Mouse (Mus musculus) forebrain, embryonic 15.5 days (tissue): ENCODE results near the gene Dner. TPM values are rescaled to one million over a fixed set of nuclear protein-coding genes. Genes with fewer than 3 reads are reported as not detected.

ENCODE experiments used
- ATAC-seq: fragments of 200-750 bp; cut with Nextera tagmentation; replicated peaks from 2 replicates; pipeline ENCODE4 v1.8.0; 2017; ENCODE audit warnings: mild to moderate bottlenecking, moderate TSS enrichment, moderate library complexity
- H3K27ac ChIP-seq: fragments of 300-500 bp; sonication (generic); replicated peaks from 2 replicates; pipeline ENCODE4 v1.5.1; 2015; ENCODE audit warnings: mild to moderate bottlenecking, inconsistent platforms
- H3K27me3 ChIP-seq: fragments of 300-500 bp; sonication (generic); 2 replicates; pipeline ENCODE4 v1.6.1; 2015; ENCODE audit warnings: inconsistent platforms
- H3K36me3 ChIP-seq: fragments of 300-500 bp; sonication (generic); 2 replicates; pipeline ENCODE4 v1.6.1; 2015; ENCODE audit warnings: mild to moderate bottlenecking, inconsistent platforms
- H3K4me1 ChIP-seq: fragments of 300-500 bp; sonication (generic); 2 replicates; pipeline ENCODE4 v1.6.1; 2015; ENCODE audit warnings: inconsistent platforms
- H3K4me2 ChIP-seq: fragments of 300-500 bp; sonication (generic); replicated peaks from 2 replicates; pipeline ENCODE4 v1.6.1; 2015; ENCODE audit warnings: mild to moderate bottlenecking, inconsistent platforms
- H3K4me3 ChIP-seq: fragments of 300-500 bp; sonication (generic); 2 replicates; pipeline ENCODE4 v1.5.1; 2015; ENCODE audit warnings: mild to moderate bottlenecking, inconsistent platforms
- H3K9ac ChIP-seq: fragments of 300-500 bp; sonication (generic); replicated peaks from 2 replicates; pipeline ENCODE4 v1.6.1; 2015; ENCODE audit warnings: mild to moderate bottlenecking, inconsistent platforms
- H3K9me3 ChIP-seq: fragments of 300-500 bp; sonication (generic); 2 replicates; pipeline ENCODE4 v1.6.1; 2016; ENCODE audit warnings: inconsistent platforms
- WGBS: fragments of 180-500 bp; shearing (Covaris S2); methylation state at CpG from one replicate; pipeline ENCODE4 v1.1.7; 2015; ENCODE audit warnings: mixed read lengths; 5-methylcytosine and 5-hydroxymethylcytosine counted together
- polyA plus RNA-seq: library from polyadenylated mRNA; unstranded; fragments of >200 nt; fragmentation: Nextera tagmentation; extraction: Ambion mirVana; gene quantifications from 2 replicates; pipeline ENCODE4 v1.2.1, GENCODE M21; 2015

Dner gene
- polyA plus RNA-seq, 1 experiment from 2014 or later, result 178 TPM

DNA sequence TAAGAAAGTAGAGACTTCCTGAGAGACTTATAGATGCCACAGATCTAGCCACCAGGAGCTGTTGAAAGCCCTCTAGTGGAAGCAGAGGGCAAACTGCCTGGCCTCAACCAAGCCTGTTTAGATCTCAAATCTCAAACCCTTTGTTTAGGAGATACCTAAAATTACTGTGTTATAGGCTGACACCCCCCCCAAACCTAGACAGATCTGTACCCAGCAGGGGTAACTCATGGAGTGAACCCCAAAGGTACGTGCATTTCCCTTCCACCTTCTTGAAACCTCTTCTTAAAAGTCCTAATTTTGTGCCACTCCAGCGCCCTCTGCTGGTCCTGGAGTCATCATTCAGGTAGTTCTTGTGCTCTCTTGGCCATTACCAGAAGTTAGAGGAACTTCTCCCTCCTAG, 1.1 kb upstream of the Dner start:
- peak; percentile 23 for ATAC-seq
- 0% methylated on average over 2 of the region's 2 CpGs for WGBS
- H3K4me2 ChIP-seq, result no peak overlapping the region

GRCm38 (mm10) chr1:84694688-84695474, 1.1 kb downstream of the Dner start:
- Histone ChIP-seq H3K27ac (peak overlapping the region; percentile 86), H3K27me3 (no peaks in the 10 kb centered on the region), H3K9ac (peak overlapping the region; percentile 98), H3K36me3 (no peaks in the 10 kb centered on the region), H3K4me2 (peak overlapping the region; percentile 89), H3K4me3 (peak overlapping the region; percentile 83), H3K4me1 (peaks cover 29% of the 10 kb centered on the region), H3K9me3 (no peaks in the 10 kb centered on the region)
- peak; percentile 66 for ATAC-seq
- 5% methylated on average over 26 of the region's 26 CpGs for WGBS

More for the DNA sequence above, 1.1 kb upstream of the Dner start:
- Histone ChIP-seq H3K27me3 (no peaks in the 10 kb centered on the region), H3K9me3 (no peaks in the 10 kb centered on the region), H3K4me3 (no peak overlapping the region), H3K4me1 (peaks cover 28% of the 10 kb centered on the region), H3K36me3 (no peaks in the 10 kb centered on the region), H3K9ac (no peak overlapping the region), H3K27ac (no peak overlapping the region)

DNA sequence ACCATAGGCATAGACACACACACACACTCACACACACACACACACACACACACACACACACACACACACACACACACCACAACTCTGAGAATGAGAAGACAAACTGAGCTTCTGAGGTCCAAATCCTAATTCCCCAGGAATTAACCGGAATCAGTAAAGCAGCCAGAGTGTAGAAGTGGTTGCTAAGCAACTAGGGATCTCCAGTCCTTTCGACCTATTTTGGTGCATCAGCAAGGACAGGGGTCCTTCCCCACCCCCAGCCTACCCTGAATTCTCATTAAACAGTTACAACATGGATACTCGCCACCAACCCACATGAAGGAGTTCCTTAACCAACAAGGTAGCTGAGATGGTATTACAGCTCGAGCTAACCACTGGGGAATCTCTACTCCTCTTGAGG, 18.1 kb downstream of the Dner start:
- ATAC-seq, result no peak
- Histone ChIP-seq H3K9ac (no peak overlapping the region), H3K4me2 (no peak overlapping the region), H3K27me3 (no peaks in the 10 kb centered on the region), H3K9me3 (no peaks in the 10 kb centered on the region), H3K27ac (no peak overlapping the region), H3K4me3 (no peak overlapping the region), H3K36me3 (no peaks in the 10 kb centered on the region), H3K4me1 (no peaks in the 10 kb centered on the region)
- 61% methylated on average over 4 of the region's 4 CpGs for WGBS

DNA sequence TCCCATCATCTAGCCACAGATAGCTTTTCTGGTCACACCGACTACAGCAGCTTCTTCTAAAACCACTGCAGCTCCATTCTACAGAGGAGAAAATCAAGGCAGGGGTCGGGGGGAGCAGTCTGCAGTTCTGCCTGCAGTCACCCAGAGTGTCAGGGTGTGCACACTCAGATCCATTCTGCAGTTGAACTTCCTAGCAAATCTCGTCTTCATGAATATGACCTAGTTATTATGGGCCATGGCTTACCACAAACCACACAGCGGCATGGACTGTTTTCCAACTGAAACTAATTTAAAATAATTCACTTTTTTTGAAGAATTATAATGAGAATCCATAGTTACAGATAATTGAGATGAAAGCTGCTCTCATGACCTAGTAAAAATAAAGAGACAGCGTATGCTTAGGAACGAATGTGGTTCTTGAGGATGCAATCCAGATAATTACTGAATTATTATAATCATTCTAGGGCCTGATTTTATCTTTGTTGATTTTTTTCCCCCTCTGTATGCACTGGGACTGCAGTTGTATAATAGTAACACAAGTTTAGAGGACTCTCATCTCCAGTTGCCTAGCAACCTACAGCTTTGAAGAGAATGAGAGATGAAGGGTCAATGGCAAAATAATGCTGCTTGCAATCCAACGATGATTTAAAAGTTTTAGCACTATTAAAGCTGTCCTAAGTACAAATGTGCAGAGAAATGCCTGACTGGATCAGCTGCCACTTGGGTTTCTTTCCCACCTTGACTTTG, 27.7 kb downstream of the Dner start:
- no peaks in the 10 kb centered on the region for H3K9me3 ChIP-seq
- H3K27me3 ChIP-seq, result no peaks in the 10 kb centered on the region
- H3K4me2 ChIP-seq, result no peak overlapping the region
- peaks cover 6% of the 10 kb centered on the region; the same call in 1 of the 2 replicates for H3K4me1 ChIP-seq
- H3K4me3 ChIP-seq, result no peak overlapping the region
- H3K9ac ChIP-seq, result no peak overlapping the region
- no peak overlapping the region for H3K27ac ChIP-seq
- WGBS, result 67% methylated on average over 7 of the region's 7 CpGs
- ATAC-seq, result peak; percentile 42; the same call in 1 of the 2 replicates
- H3K36me3 ChIP-seq, result no peaks in the 10 kb centered on the region

DNA sequence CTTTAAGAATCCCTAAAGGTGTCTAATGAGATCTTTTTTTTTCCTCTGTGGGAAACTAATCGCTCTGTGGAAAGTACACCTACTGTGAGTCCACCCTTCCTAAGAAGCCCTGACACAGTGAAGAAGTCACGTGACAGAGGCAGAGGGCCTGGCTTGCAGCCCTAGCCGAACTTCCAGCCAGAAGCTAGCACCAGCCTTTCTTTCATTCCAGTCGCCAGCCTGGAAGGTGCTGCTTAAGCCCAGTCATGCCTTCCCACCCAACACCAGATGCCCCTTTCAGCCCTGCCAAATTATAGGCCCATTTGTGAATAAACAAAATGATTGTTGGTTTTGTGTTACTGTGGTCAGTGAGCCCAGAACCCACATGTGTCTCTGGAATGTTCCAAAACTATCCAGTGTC, 28.4 kb downstream of the Dner start:
- ATAC-seq, result no peak
- Histone ChIP-seq H3K9ac (no peak overlapping the region), H3K4me1 (peaks cover 6% of the 10 kb centered on the region; the same call in 1 of the 2 replicates), H3K36me3 (no peaks in the 10 kb centered on the region), H3K27ac (no peak overlapping the region), H3K4me2 (no peak overlapping the region), H3K27me3 (no peaks in the 10 kb centered on the region), H3K4me3 (no peak overlapping the region), H3K9me3 (no peaks in the 10 kb centered on the region)
- 74% methylated on average over 4 of the region's 4 CpGs for WGBS

DNA sequence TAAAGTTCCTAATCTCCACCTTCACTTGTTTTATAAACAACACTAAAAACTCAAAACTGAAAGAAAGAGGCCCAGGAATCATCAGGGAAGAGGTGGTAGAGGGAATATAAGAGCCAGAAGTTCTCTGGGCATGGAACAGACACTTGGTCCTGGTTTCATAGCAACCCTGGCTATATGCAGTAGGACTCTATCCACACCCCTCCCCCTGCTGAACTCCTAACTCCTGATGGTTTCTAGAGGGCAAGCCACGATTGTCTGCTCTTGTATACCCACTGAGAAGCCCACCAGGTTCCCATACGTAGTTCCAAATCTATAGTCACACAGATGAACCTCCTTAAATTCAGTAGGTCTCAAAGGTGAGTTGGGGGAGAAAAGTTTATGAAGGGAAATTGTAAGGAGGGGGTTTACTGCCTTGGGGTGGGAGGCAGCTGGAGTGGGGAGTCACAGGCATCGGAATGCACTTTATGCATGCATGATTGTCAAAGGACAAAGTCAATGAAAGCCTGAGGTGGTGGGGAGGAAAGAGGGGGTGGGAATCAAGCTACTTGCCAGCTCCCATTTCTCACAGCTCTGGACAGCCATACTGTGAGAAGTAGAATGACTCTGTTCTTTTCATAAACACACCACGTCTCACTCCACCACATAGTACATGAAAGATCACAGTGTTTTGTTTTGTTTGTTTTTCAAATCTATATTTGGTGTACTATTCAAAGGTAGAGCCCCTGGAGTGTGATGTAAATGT, 31.5 kb downstream of the Dner start:
- peaks cover 6% of the 10 kb centered on the region; the same call in 1 of the 2 replicates for H3K4me1 ChIP-seq
- no peaks in the 10 kb centered on the region for H3K27me3 ChIP-seq
- 42% methylated on average over 4 of the region's 4 CpGs for WGBS
- no peak overlapping the region for H3K27ac ChIP-seq
- H3K4me2 ChIP-seq, result no peak overlapping the region
- no peaks in the 10 kb centered on the region for H3K9me3 ChIP-seq
- H3K36me3 ChIP-seq, result no peaks in the 10 kb centered on the region
- ATAC-seq, result no peak
- H3K9ac ChIP-seq, result no peak overlapping the region
- H3K4me3 ChIP-seq, result no peak overlapping the region

GRCm38 (mm10) chr1:84646781-84647180, 49.2 kb downstream of the Dner start:
- no peaks in the 10 kb centered on the region for H3K36me3 ChIP-seq
- no peaks in the 10 kb centered on the region for H3K4me1 ChIP-seq
- H3K4me3 ChIP-seq, result no peak overlapping the region
- no peak overlapping the region for H3K4me2 ChIP-seq
- no peaks in the 10 kb centered on the region for H3K27me3 ChIP-seq
- no peak overlapping the region for H3K27ac ChIP-seq
- ATAC-seq, result no peak
- H3K9me3 ChIP-seq, result no peaks in the 10 kb centered on the region
- H3K9ac ChIP-seq, result no peak overlapping the region
- WGBS, result 94% methylated on average over 2 of the region's 2 CpGs

- no peak overlapping the region for H3K27ac ChIP-seq
- H3K27me3 ChIP-seq, result no peaks in the 10 kb centered on the region
- H3K4me1 ChIP-seq, result 0 out of 2 replicates have a peak, but pooled peaks cover 7% of the 10 kb centered on the region
- H3K9ac ChIP-seq, result no peak overlapping the region
- 50% methylated on average over 4 of the region's 4 CpGs for WGBS
- H3K36me3 ChIP-seq, result no peaks in the 10 kb centered on the region
- no peak overlapping the region for H3K4me3 ChIP-seq
- no peak for ATAC-seq
- no peaks in the 10 kb centered on the region for H3K9me3 ChIP-seq
- no peak overlapping the region for H3K4me2 ChIP-seq
These were observed 55.6 kb downstream of the Dner start for GRCm38 (mm10) chr1:84640463-84640862.

DNA sequence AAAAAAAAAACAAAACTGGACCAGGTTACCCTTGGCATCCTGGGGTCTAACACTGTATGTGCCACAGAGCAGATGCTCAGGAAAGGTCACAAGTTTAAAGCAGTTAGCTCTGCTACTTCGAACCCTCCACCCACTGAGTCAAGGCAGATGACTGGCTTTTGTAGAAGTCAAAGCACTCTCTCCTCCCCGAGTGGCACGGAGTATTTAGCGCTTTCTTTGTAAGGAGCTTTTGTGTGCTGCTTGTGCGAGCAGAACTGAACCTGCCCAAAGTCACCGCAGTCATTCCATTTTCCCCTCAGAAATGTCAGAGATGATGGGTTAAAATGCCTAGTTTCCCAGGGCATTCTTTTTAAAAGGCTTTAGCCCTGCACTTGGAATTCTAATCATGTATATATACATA, 59.1 kb downstream of the Dner start:
- 0 out of 2 replicates have a peak, but pooled peaks cover 8% of the 10 kb centered on the region for H3K4me1 ChIP-seq
- no peaks in the 10 kb centered on the region for H3K27me3 ChIP-seq
- ATAC-seq, result 0 out of 2 replicates have a peak, but pooled peaks have one; percentile 51
- no peak overlapping the region for H3K4me3 ChIP-seq
- H3K27ac ChIP-seq, result peak overlapping the region; percentile 45
- H3K9ac ChIP-seq, result no peak overlapping the region
- WGBS, result 19% methylated on average over 6 of the region's 6 CpGs
- H3K36me3 ChIP-seq, result no peaks in the 10 kb centered on the region
- H3K9me3 ChIP-seq, result no peaks in the 10 kb centered on the region
- no peak overlapping the region for H3K4me2 ChIP-seq

DNA sequence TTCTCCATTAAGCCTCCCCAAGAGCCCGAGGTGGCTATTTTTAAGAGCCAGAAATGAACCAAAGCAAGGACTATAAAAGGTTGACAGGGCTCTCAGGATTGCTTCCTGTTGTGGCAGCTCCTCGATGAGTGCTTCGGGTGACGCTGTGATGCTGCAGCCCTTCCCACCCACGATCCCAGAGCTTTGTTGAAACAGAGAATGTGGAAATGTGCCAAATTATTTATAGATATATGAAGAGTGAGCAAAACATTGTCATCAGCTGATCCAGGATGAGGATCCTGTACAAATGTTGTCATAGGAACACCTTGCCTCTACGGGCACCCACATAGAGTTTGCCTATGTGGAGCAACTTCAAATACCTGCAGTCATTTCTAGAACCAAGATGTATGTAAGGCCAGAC, 67.8 kb downstream of the Dner start:
- Histone ChIP-seq H3K9me3 (no peaks in the 10 kb centered on the region), H3K36me3 (no peaks in the 10 kb centered on the region), H3K9ac (no peak overlapping the region), H3K27me3 (no peaks in the 10 kb centered on the region), H3K4me2 (no peak overlapping the region), H3K4me1 (0 out of 2 replicates have a peak, but pooled peaks cover 3% of the 10 kb centered on the region), H3K4me3 (no peak overlapping the region), H3K27ac (no peak overlapping the region)
- 79% methylated on average over 6 of the region's 6 CpGs for WGBS
- no peak for ATAC-seq

GRCm38 (mm10) chr1:84622978-84623554, 73.0 kb downstream of the Dner start:
- Histone ChIP-seq H3K27me3 (no peaks in the 10 kb centered on the region), H3K4me3 (no peak overlapping the region), H3K9ac (no peak overlapping the region), H3K9me3 (no peaks in the 10 kb centered on the region), H3K27ac (no peak overlapping the region), H3K36me3 (no peaks in the 10 kb centered on the region), H3K4me2 (no peak overlapping the region), H3K4me1 (peaks cover 31% of the 10 kb centered on the region)
- 0 out of 2 replicates have a peak, but pooled peaks have one; percentile 24 for ATAC-seq
- WGBS, result 28% methylated on average over 12 of the region's 12 CpGs
